18 mouse cellular contexts compared by ENCODE assay signal in genomic region chr3:61068229-61068628, GRCm38 (mm10).
"Had no signal": no experiment of that assay in that cellular context is flagged by ENCODE, and none has a peak within 500 bp of the region (broad histone marks: within the 10 kb centered on the region; RNA-seq: fewer than 3 reads in every experiment).

No protein-coding gene starts in this region.

- H3K36me3 ChIP-seq: midbrain, embryonic 10.5 days; midbrain, embryonic 12.5 days; neural tube, embryonic 13.5 days; neural tube, embryonic 15.5 days; stomach, embryonic 15.5 days had no signal

- H3K9ac ChIP-seq: lung, embryonic 14.5 days; midbrain, embryonic 12.5 days; neural tube, embryonic 13.5 days; neural tube, embryonic 15.5 days; stomach, embryonic 15.5 days had no signal

- H3K4me1 ChIP-seq: midbrain, embryonic 10.5 days; midbrain, embryonic 12.5 days; neural tube, embryonic 13.5 days; neural tube, embryonic 15.5 days; stomach, embryonic 15.5 days had no signal

- H3K27ac ChIP-seq: midbrain, embryonic 10.5 days; midbrain, embryonic 12.5 days; neural tube, embryonic 13.5 days; neural tube, embryonic 15.5 days; stomach, embryonic 15.5 days; stomach, postnatal 0 days had no signal

- H3K4me2 ChIP-seq: lung, embryonic 14.5 days; midbrain, embryonic 12.5 days; neural tube, embryonic 13.5 days; neural tube, embryonic 15.5 days; stomach, embryonic 15.5 days had no signal

- H3K4me3 ChIP-seq: midbrain, embryonic 10.5 days; midbrain, embryonic 12.5 days; neural tube, embryonic 13.5 days; neural tube, embryonic 15.5 days; stomach, embryonic 15.5 days had no signal

- H3K9me3 ChIP-seq: midbrain, embryonic 10.5 days; midbrain, embryonic 12.5 days; neural tube, embryonic 13.5 days; neural tube, embryonic 15.5 days; stomach, embryonic 15.5 days had no signal

- H3K27me3 ChIP-seq: midbrain, embryonic 12.5 days; neural tube, embryonic 13.5 days; neural tube, embryonic 15.5 days; stomach, embryonic 15.5 days had no signal

- DNase-seq: lung, adult 18-20 months; lung, embryonic 14.5 days; lung, postnatal 10 days; lung, postnatal 4 days; midbrain, embryonic 14.5 days; retina, postnatal 1 day; right cerebral cortex, adult 18-20 months; right cerebral cortex, postnatal 25 days; right cerebral cortex, postnatal 4 days; thymus, adult 2 months; thymus, postnatal 25 days; thymus, postnatal 4 days had no signal
